Mouse (Mus musculus) heart, embryonic 14.5 days (tissue): ENCODE measurements around the gene Ccdc14. TPM values are rescaled to one million over a fixed set of nuclear protein-coding genes. Genes with fewer than 3 reads are reported as not detected.
"Not testable (repeated sequence)": the region's sequence is repeated elsewhere in the genome, so short reads cannot be mapped to it uniquely, and the experiment has no call there.

Experiments used
- ATAC-seq: fragments of 200-750 bp; cut with Nextera tagmentation; 2 replicates; pipeline ENCODE4 v1.8.0; 2017; ENCODE audit warnings: low read depth, moderate TSS enrichment; ENCODE audit not compliant: insufficient number of reproducible peaks, insufficient read depth, low FRiP score
- H3K27ac ChIP-seq, 2 experiments: fragments of 200-500 bp in 1 of 2; fragments of 300-500 bp in 1 of 2; sonication (generic) in 1 of 2; replicated peaks in 1 of 2; 2 replicates each; pipeline ENCODE4 v1.5.1; 2012 to 2014; ENCODE audit warnings: low read depth in 2 of 2, low read length in 2 of 2, control low read depth in 1 of 2, mild to moderate bottlenecking in 1 of 2, mixed read lengths in 1 of 2; ENCODE audit not compliant: control insufficient read depth in 1 of 2, insufficient read depth in 1 of 2
- H3K27me3 ChIP-seq: fragments of 300-500 bp; sonication (generic); 2 replicates; pipeline ENCODE4 v1.6.1; 2014; ENCODE audit warnings: mild to moderate bottlenecking, low read length, control low read depth; ENCODE audit not compliant: control insufficient read depth, insufficient read depth
- H3K36me3 ChIP-seq: fragments of 300-500 bp; sonication (generic); 2 replicates; pipeline ENCODE4 v1.6.1; 2014; ENCODE audit warnings: mild to moderate bottlenecking, control low read depth, low read length, mixed read lengths; ENCODE audit not compliant: control insufficient read depth, insufficient read depth
- H3K4me1 ChIP-seq, 2 experiments: fragments of 200-500 bp in 1 of 2; fragments of 300-500 bp in 1 of 2; sonication (generic) in 1 of 2; 2 replicates each; pipeline ENCODE4 v1.6.1; 2012 to 2014; ENCODE audit warnings: low read length in 2 of 2, control low read depth in 1 of 2, mixed read lengths in 1 of 2; ENCODE audit not compliant: control insufficient read depth in 2 of 2, insufficient read depth in 2 of 2
- H3K4me2 ChIP-seq: fragments of 300-500 bp; sonication (generic); 2 replicates; pipeline ENCODE4 v1.6.1; 2014; ENCODE audit warnings: mild to moderate bottlenecking, low read length
- H3K4me3 ChIP-seq, 2 experiments: fragments of 200-500 bp in 1 of 2; fragments of 300-500 bp in 1 of 2; sonication (generic) in 1 of 2; 2 replicates each; pipeline ENCODE4 v1.5.1; 2012 to 2014; ENCODE audit warnings: low read length in 2 of 2, mild to moderate bottlenecking in 2 of 2, control low read depth in 1 of 2, low read depth in 1 of 2, moderate library complexity in 1 of 2; ENCODE audit not compliant: control insufficient read depth in 1 of 2, insufficient read depth in 1 of 2
- H3K9ac ChIP-seq: fragments of 300-500 bp; sonication (generic); 2 replicates; pipeline ENCODE4 v1.6.1; 2014; ENCODE audit warnings: mild to moderate bottlenecking, low read length
- H3K9me3 ChIP-seq: fragments of 300-500 bp; sonication (generic); 2 replicates; pipeline ENCODE4 v1.6.1; 2016; ENCODE audit warnings: low read length, control low read depth; ENCODE audit not compliant: control insufficient read depth
- WGBS: fragments of 180-500 bp; shearing (Covaris S2); extraction: QIAGEN DNeasy Blood & Tissue Kit; methylation state at CpG from one replicate; pipeline ENCODE4 v1.1.7; 2014; 5-methylcytosine and 5-hydroxymethylcytosine counted together
- polyA plus RNA-seq: library from polyadenylated mRNA; unstranded; fragments of >200 nt; fragmentation: Nextera tagmentation; extraction: Ambion mirVana; gene quantifications from 2 replicates; pipeline ENCODE4 v1.2.1, GENCODE M21; 2014

Ccdc14 gene
- 6.2 and 6.6 TPM in 2 replicates for polyA plus RNA-seq

GRCm38 (mm10) chr16:34690334-34691144 lies at the start of gene Ccdc14:
Gene Ccdc14, plus strand, starts transcription at chr16:34690616.
- WGBS = under 1% methylated on average over 52 of the region's 53 CpGs
- ATAC-seq = peak; percentile 84

GRCm38 (mm10) chr16:34643511-34644259 lies 46.7 kb upstream of the Ccdc14 start:
- no peaks in the 10 kb centered on the region for H3K9me3 ChIP-seq
- ATAC-seq = no peak
- peak overlapping the region; percentile 8 to 31; a peak in 2 of 4 replicates for H3K27ac ChIP-seq
- WGBS = 33% methylated on average over 8 of the region's 8 CpGs
- no peaks in the 10 kb centered on the region for H3K36me3 ChIP-seq
- no peaks in the 10 kb centered on the region for H3K27me3 ChIP-seq
- H3K9ac ChIP-seq = no peak overlapping the region
- no peak overlapping the region for H3K4me3 ChIP-seq
- H3K4me2 ChIP-seq = no peak overlapping the region
- H3K4me1 ChIP-seq = peaks cover 7 to 9% of the 10 kb centered on the region in 2 experiments; a peak in 3 of 4 replicates

More at GRCm38 (mm10) chr16:34690334-34691144, at the start of gene Ccdc14:
- no peaks in the 10 kb centered on the region for H3K9me3 ChIP-seq
- peak within 1 kb of the TSS; percentile 80 to 85 for H3K27ac ChIP-seq
- peak within 1 kb of the TSS; percentile 53 to 76 for H3K4me3 ChIP-seq
- 0 out of 2 replicates have a peak, but pooled peaks cover 1% of the 10 kb centered on the region for H3K36me3 ChIP-seq
- peaks cover 3 to 7% of the 10 kb centered on the region in 2 experiments for H3K4me1 ChIP-seq
- H3K4me2 ChIP-seq = peak within 1 kb of the TSS; percentile 85
- no peaks in the 10 kb centered on the region for H3K27me3 ChIP-seq
- peak within 1 kb of the TSS; percentile 75 for H3K9ac ChIP-seq

GRCm38 (mm10) chr16:34649621-34650020 lies 40.8 kb upstream of the Ccdc14 start, which contains the start of gene Ropn1:
Gene Ropn1, plus strand, starts transcription at chr16:34649921.
- Histone ChIP-seq H3K4me1 (no peaks in the 10 kb centered on the region), H3K27me3 (peaks cover 4% of the 10 kb centered on the region; the same call in 1 of the 2 replicates), H3K4me3 (no peak within 1 kb of the TSS), H3K27ac (no peak within 1 kb of the TSS), H3K9me3 (no peaks in the 10 kb centered on the region), H3K4me2 (no peak within 1 kb of the TSS), H3K9ac (no peak within 1 kb of the TSS), H3K36me3 (no peaks in the 10 kb centered on the region)
- no peak for ATAC-seq
- 46% methylated on average over 7 of the region's 7 CpGs for WGBS

- whole genome bisulfite sequencing = 85% methylated on average over 5 of the region's 5 CpGs
- no peak for ATAC-seq
- Histone ChIP-seq H3K4me2 (no peak overlapping the region), H3K9me3 (no peaks in the 10 kb centered on the region), H3K9ac (no peak overlapping the region), H3K27ac (no peak overlapping the region), H3K27me3 (peaks cover 4% of the 10 kb centered on the region; the same call in 1 of the 2 replicates), H3K4me3 (no peak overlapping the region), H3K36me3 (no peaks in the 10 kb centered on the region), H3K4me1 (peaks cover 1 to 2% of the 10 kb centered on the region in 2 experiments)
Measured at GRCm38 (mm10) chr16:34653023-34653422, 37.4 kb upstream of the Ccdc14 start.

- WGBS = 1% methylated on average over 16 of the region's 16 CpGs
- peak overlapping the region; percentile 63 for H3K4me2 ChIP-seq
- not testable (repeated sequence) for H3K27ac ChIP-seq, ATAC-seq, H3K27me3 ChIP-seq, H3K36me3 ChIP-seq, H3K9me3 ChIP-seq, H3K4me1 ChIP-seq
- H3K4me3 ChIP-seq = peak overlapping the region; percentile 36 to 37
- peak overlapping the region; percentile 45; the same call in 1 of the 2 replicates for H3K9ac ChIP-seq
Measured at GRCm38 (mm10) chr16:34657566-34657965, 32.9 kb upstream of the Ccdc14 start.

- ATAC-seq = no peak
- peak overlapping the region; percentile 45 for H3K9ac ChIP-seq
Measured at GRCm38 (mm10) chr16:34657983-34658382, 32.4 kb upstream of the Ccdc14 start.

GRCm38 (mm10) chr16:34658388-34658787 lies 32.0 kb upstream of the Ccdc14 start:
- WGBS = 43% methylated on average over 11 of the region's 11 CpGs
- Histone ChIP-seq H3K9ac (peak overlapping the region; percentile 45; the same call in 1 of the 2 replicates), H3K27ac (no peak overlapping the region), H3K4me3 (peak overlapping the region; percentile 14 to 37; a peak in 2 of 4 replicates), H3K27me3 (no peaks in the 10 kb centered on the region), H3K4me1 (peaks cover 4% of the 10 kb centered on the region in 2 experiments), H3K36me3 (no peaks in the 10 kb centered on the region), H3K9me3 (no peaks in the 10 kb centered on the region), H3K4me2 (peak overlapping the region; percentile 63)
- no peak for ATAC-seq

More at GRCm38 (mm10) chr16:34657983-34658382, 32.4 kb upstream of the Ccdc14 start:
- Histone ChIP-seq H3K9me3 (no peaks in the 10 kb centered on the region), H3K4me3 (peak overlapping the region; percentile 36 to 37; a peak in 3 of 4 replicates), H3K36me3 (no peaks in the 10 kb centered on the region), H3K4me2 (peak overlapping the region; percentile 63), H3K27me3 (no peaks in the 10 kb centered on the region), H3K4me1 (peaks cover 4% of the 10 kb centered on the region in 2 experiments), H3K27ac (no peak overlapping the region)
- WGBS = 20% methylated on average over 5 of the region's 5 CpGs
